Mouse (Mus musculus) neural tube, embryonic 11.5 days (tissue): ENCODE data around the gene Otos. TPM values are rescaled to one million over a fixed set of nuclear protein-coding genes. Genes with fewer than 3 reads are reported as not detected.
A peak's percentile ranks its signal among the peaks of the same experiment; 100 is the strongest.

Source experiments
- ATAC-seq: fragments of 200-750 bp; cut with Nextera tagmentation; 2 replicates; pipeline ENCODE4 v1.8.0; 2017; ENCODE audit warnings: moderate number of reproducible peaks, mild to moderate bottlenecking, moderate TSS enrichment, moderate library complexity; ENCODE audit not compliant: insufficient read depth, low FRiP score, low TSS enrichment
- DNase-seq: peaks from one replicate; pipeline ENCODE4 v3.0.0-alpha.2; 2015; ENCODE audit warnings: low spot score
- H3K27ac ChIP-seq: fragments of 300-500 bp; sonication (generic); 2 replicates; pipeline ENCODE4 v1.5.1; 2014; ENCODE audit warnings: low read depth, mild to moderate bottlenecking, low read length
- H3K27me3 ChIP-seq: fragments of 300-500 bp; sonication (generic); 2 replicates; pipeline ENCODE4 v1.6.1; 2014; ENCODE audit warnings: mild to moderate bottlenecking, low read length, mixed read lengths; ENCODE audit not compliant: control insufficient read depth, insufficient read depth
- H3K36me3 ChIP-seq: fragments of 300-500 bp; sonication (generic); 2 replicates; pipeline ENCODE4 v1.6.1; 2014; ENCODE audit warnings: mild to moderate bottlenecking, low read length, moderate library complexity, mixed read lengths; ENCODE audit not compliant: control insufficient read depth, insufficient read depth
- H3K4me1 ChIP-seq: fragments of 300-500 bp; sonication (generic); 2 replicates; pipeline ENCODE4 v1.6.1; 2014; ENCODE audit warnings: low read length, mixed read lengths; ENCODE audit not compliant: control insufficient read depth, insufficient read depth
- H3K4me2 ChIP-seq: fragments of 300-500 bp; sonication (generic); 2 replicates; pipeline ENCODE4 v1.6.1; 2014; ENCODE audit warnings: low read depth, mild to moderate bottlenecking, moderate library complexity
- H3K4me3 ChIP-seq: fragments of 300-500 bp; sonication (generic); 2 replicates; pipeline ENCODE4 v1.5.1; 2014; ENCODE audit warnings: low read depth, low read length
- H3K9ac ChIP-seq: fragments of 300-500 bp; sonication (generic); 2 replicates; pipeline ENCODE4 v1.6.1; 2014; ENCODE audit warnings: mild to moderate bottlenecking, low read length
- H3K9me3 ChIP-seq: fragments of 300-500 bp; sonication (generic); 2 replicates; pipeline ENCODE4 v1.6.1; 2016; ENCODE audit warnings: low read length; ENCODE audit not compliant: control insufficient read depth
- WGBS: fragments of 180-500 bp; shearing (Covaris S2); extraction: QIAGEN DNeasy Blood & Tissue Kit; methylation state at CpG from one replicate; pipeline ENCODE4 v1.1.7; 2014; 5-methylcytosine and 5-hydroxymethylcytosine counted together
- polyA plus RNA-seq: library from polyadenylated mRNA; unstranded; fragments of >200 nt; fragmentation: Nextera tagmentation; extraction: Ambion mirVana; gene quantifications from 2 replicates; pipeline ENCODE4 v1.2.1, GENCODE M21; 2014

Gene Otos
- polyA plus RNA-seq, 1 experiment from 2014 or later, result 0.08 TPM

- peak within 1 kb of the TSS; percentile 91 for H3K4me2 ChIP-seq
- WGBS, result 2% methylated on average over 50 of the region's 50 CpGs
- H3K9ac ChIP-seq, result peak within 1 kb of the TSS; percentile 93
- peak within 1 kb of the TSS; percentile 93 for H3K4me3 ChIP-seq
- H3K27me3 ChIP-seq, result no peaks in the 10 kb centered on the region
- peak; percentile 91 for ATAC-seq
- no peak within 1 kb of the TSS for H3K27ac ChIP-seq
- H3K9me3 ChIP-seq, result no peaks in the 10 kb centered on the region
- 0 out of 2 replicates have a peak, but pooled peaks cover 2% of the 10 kb centered on the region for H3K36me3 ChIP-seq
- DNase-seq, result peak; percentile 94
- peaks cover 7% of the 10 kb centered on the region; the same call in 1 of the 2 replicates for H3K4me1 ChIP-seq
Observed at GRCm38 (mm10) chr1:92641514-92642272, 6.9 kb downstream of the Otos start, which contains the start of gene Cops9. Cops9 (minus strand) TSS chr1:92641985.

GRCm38 (mm10) chr1:92640393-92640792, 8.2 kb downstream of the Otos start:
- H3K27ac ChIP-seq, result no peak overlapping the region
- no peak overlapping the region; the same call in 1 of the 2 replicates for H3K4me3 ChIP-seq
- peak overlapping the region; percentile 91; the same call in 1 of the 2 replicates for H3K4me2 ChIP-seq
- ATAC-seq (no peak), DNase-seq (no peak)
- H3K9ac ChIP-seq, result no peak overlapping the region; the same call in 1 of the 2 replicates
- H3K27me3 ChIP-seq, result no peaks in the 10 kb centered on the region
- H3K9me3 ChIP-seq, result no peaks in the 10 kb centered on the region
- peaks cover 7% of the 10 kb centered on the region; the same call in 1 of the 2 replicates for H3K4me1 ChIP-seq
- peaks cover 2% of the 10 kb centered on the region; the same call in 1 of the 2 replicates for H3K36me3 ChIP-seq
- 90% methylated on average over 6 of the region's 6 CpGs for WGBS

GRCm38 (mm10) chr1:92638736-92639135, 9.9 kb downstream of the Otos start:
- no peak for ATAC-seq

GRCm38 (mm10) chr1:92638181-92638580, 10.5 kb downstream of the Otos start:
- Histone ChIP-seq H3K4me2 (no peak overlapping the region), H3K36me3 (peaks cover 2% of the 10 kb centered on the region; the same call in 1 of the 2 replicates), H3K4me3 (no peak overlapping the region), H3K27ac (no peak overlapping the region), H3K4me1 (peaks cover 7% of the 10 kb centered on the region; the same call in 1 of the 2 replicates), H3K27me3 (no peaks in the 10 kb centered on the region), H3K9me3 (no peaks in the 10 kb centered on the region), H3K9ac (no peak overlapping the region)
- 87% methylated on average over 3 of the region's 3 CpGs for WGBS
- DNase-seq, result no peak
- no peak for ATAC-seq

More at GRCm38 (mm10) chr1:92638736-92639135, 9.9 kb downstream of the Otos start:
- H3K4me1 ChIP-seq, result peaks cover 7% of the 10 kb centered on the region; the same call in 1 of the 2 replicates
- H3K9me3 ChIP-seq, result no peaks in the 10 kb centered on the region
- no peak overlapping the region for H3K4me2 ChIP-seq
- H3K4me3 ChIP-seq, result no peak overlapping the region
- no peak overlapping the region for H3K9ac ChIP-seq
- no peak for DNase-seq
- H3K36me3 ChIP-seq, result peaks cover 2% of the 10 kb centered on the region; the same call in 1 of the 2 replicates
- 92% methylated on average over 4 of the region's 4 CpGs for WGBS
- no peaks in the 10 kb centered on the region for H3K27me3 ChIP-seq
- no peak overlapping the region for H3K27ac ChIP-seq

- ATAC-seq (no peak), DNase-seq (no peak)
- Histone ChIP-seq H3K27ac (no peak overlapping the region), H3K9me3 (no peaks in the 10 kb centered on the region), H3K27me3 (no peaks in the 10 kb centered on the region), H3K4me2 (no peak overlapping the region), H3K9ac (no peak overlapping the region), H3K4me1 (peaks cover 7% of the 10 kb centered on the region; the same call in 1 of the 2 replicates), H3K36me3 (peaks cover 2% of the 10 kb centered on the region; the same call in 1 of the 2 replicates), H3K4me3 (no peak overlapping the region)
- whole genome bisulfite sequencing, result 90% methylated on average over 15 of the region's 15 CpGs
Observed at GRCm38 (mm10) chr1:92637501-92638172, 11.0 kb downstream of the Otos start.

GRCm38 (mm10) chr1:92636676-92637075, 12.0 kb downstream of the Otos start:
- Histone ChIP-seq H3K27me3 (no peaks in the 10 kb centered on the region), H3K9me3 (no peaks in the 10 kb centered on the region), H3K36me3 (peaks cover 2% of the 10 kb centered on the region; the same call in 1 of the 2 replicates), H3K9ac (no peak overlapping the region), H3K4me1 (peaks cover 7% of the 10 kb centered on the region; the same call in 1 of the 2 replicates), H3K4me3 (no peak overlapping the region), H3K27ac (no peak overlapping the region), H3K4me2 (no peak overlapping the region)
- WGBS, result 95% methylated on average over 11 of the region's 11 CpGs
- DNase-seq (no peak), ATAC-seq (no peak)

- H3K9me3 ChIP-seq, result no peaks in the 10 kb centered on the region
- H3K4me2 ChIP-seq, result no peak overlapping the region
- peaks cover 2% of the 10 kb centered on the region; the same call in 1 of the 2 replicates for H3K36me3 ChIP-seq
- DNase-seq (no peak), ATAC-seq (no peak)
- H3K27me3 ChIP-seq, result no peaks in the 10 kb centered on the region
- peaks cover 7% of the 10 kb centered on the region; the same call in 1 of the 2 replicates for H3K4me1 ChIP-seq
- H3K27ac ChIP-seq, result no peak overlapping the region
- 89% methylated on average over 8 of the region's 8 CpGs for WGBS
- H3K4me3 ChIP-seq, result no peak overlapping the region
- no peak overlapping the region for H3K9ac ChIP-seq
Observed at GRCm38 (mm10) chr1:92636015-92636414, 12.6 kb downstream of the Otos start.

- 0 out of 2 replicates have a peak, but pooled peaks have one; percentile 38 for ATAC-seq
- 82% methylated on average over 4 of the region's 4 CpGs for WGBS
- no peak overlapping the region for H3K27ac ChIP-seq
Observed at GRCm38 (mm10) chr1:92634976-92635599, 13.6 kb downstream of the Otos start.

More at GRCm38 (mm10) chr1:92634976-92635599, 13.6 kb downstream of the Otos start:
- H3K9ac ChIP-seq, result no peak overlapping the region
- no peaks in the 10 kb centered on the region for H3K4me1 ChIP-seq
- H3K9me3 ChIP-seq, result no peaks in the 10 kb centered on the region
- no peak overlapping the region for H3K4me3 ChIP-seq
- H3K36me3 ChIP-seq, result peaks cover 2% of the 10 kb centered on the region; the same call in 1 of the 2 replicates
- H3K27me3 ChIP-seq, result no peaks in the 10 kb centered on the region
- H3K4me2 ChIP-seq, result no peak overlapping the region
- peak; percentile 17 for DNase-seq
